Mouse (Mus musculus) bone marrow macrophage, adult 2 months (primary cell): ENCODE measurements around the gene Ugt1a1. TPM values are rescaled to one million over a fixed set of nuclear protein-coding genes. Genes with fewer than 3 reads are reported as not detected.
"Not testable (repeated sequence)": the region's sequence is repeated elsewhere in the genome, so short reads cannot be mapped to it uniquely, and the experiment has no call there.

Experiments
- H3K27ac ChIP-seq: 2 replicates; pipeline ENCODE4 v1.5.1; 2012; ENCODE audit warnings: low read depth, low read length; ENCODE audit not compliant: insufficient read depth
- H3K4me1 ChIP-seq: 2 replicates; pipeline ENCODE4 v1.6.1; 2012; ENCODE audit warnings: low read length; ENCODE audit not compliant: control insufficient read depth, insufficient read depth
- H3K4me3 ChIP-seq: 2 replicates; pipeline ENCODE4 v1.5.1; 2012; ENCODE audit warnings: mild to moderate bottlenecking, low read length, moderate library complexity; ENCODE audit not compliant: insufficient read depth
- CTCF ChIP-seq: IDR thresholded peaks from 2 replicates; pipeline ENCODE4 v1.5.1; 2012; ENCODE audit warnings: low read depth, mild to moderate bottlenecking, low read length, moderate library complexity
- POLR2A ChIP-seq: IDR thresholded peaks from 2 replicates; pipeline ENCODE4 v1.6.1; 2012; ENCODE audit warnings: mild to moderate bottlenecking, low read depth, low read length, borderline replicate concordance
- polyA plus RNA-seq: library from polyadenylated mRNA; stranded (reverse); fragments of >200 nt; gene quantifications from 2 replicates; pipeline ENCODE4 v1.2.4, GENCODE M21; 2012; ENCODE audit not compliant: missing spikeins, insufficient read depth, insufficient read length

The Ugt1a1 gene
- polyA plus RNA-seq, 1 experiment: 12.7 TPM

DNA sequence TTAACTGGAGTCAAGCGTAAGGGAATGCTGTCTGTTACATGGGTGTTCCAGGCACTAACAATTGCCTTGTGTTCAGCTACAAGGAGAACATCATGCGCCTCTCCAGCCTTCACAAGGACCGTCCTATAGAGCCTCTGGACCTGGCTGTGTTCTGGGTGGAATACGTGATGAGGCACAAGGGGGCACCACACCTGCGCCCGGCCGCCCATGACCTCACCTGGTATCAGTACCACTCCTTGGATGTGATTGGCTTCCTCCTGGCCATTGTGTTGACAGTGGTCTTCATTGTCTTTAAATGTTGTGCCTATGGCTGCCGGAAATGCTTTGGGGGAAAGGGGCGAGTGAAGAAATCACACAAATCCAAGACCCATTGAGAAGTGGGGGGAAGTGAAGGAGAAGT, 6.3 kb downstream of the Ugt1a1 start:
- no peak overlapping the region for H3K27ac ChIP-seq
- no peaks in the 10 kb centered on the region for H3K4me1 ChIP-seq
- H3K4me3 ChIP-seq: no peak overlapping the region
- no peak for TF ChIP-seq POLR2A
- no peak for TF ChIP-seq CTCF

DNA sequence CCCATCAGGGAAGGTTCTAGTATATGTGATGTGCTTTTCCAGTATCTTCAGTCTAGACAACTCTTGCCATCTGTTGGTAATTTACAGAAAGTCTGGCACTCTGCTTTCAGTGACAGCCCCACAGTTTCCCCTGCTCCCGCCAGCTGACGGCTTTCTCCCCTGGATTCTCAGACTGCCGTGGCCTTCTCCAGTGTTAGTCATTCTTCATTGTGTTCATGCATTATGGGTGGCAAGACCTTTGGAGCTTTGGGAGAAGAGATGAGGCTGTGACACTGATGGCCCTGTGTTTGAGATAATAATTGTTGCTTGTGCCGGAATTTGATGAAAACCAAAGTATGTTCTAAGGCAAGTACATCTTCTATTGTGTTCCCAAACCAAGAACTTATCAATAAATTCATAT, 6.8 kb downstream of the Ugt1a1 start:
- Histone ChIP-seq H3K27ac (no peak overlapping the region), H3K4me1 (no peaks in the 10 kb centered on the region), H3K4me3 (no peak overlapping the region)
- TF ChIP-seq POLR2A: no peak
- no peak for TF ChIP-seq CTCF

DNA sequence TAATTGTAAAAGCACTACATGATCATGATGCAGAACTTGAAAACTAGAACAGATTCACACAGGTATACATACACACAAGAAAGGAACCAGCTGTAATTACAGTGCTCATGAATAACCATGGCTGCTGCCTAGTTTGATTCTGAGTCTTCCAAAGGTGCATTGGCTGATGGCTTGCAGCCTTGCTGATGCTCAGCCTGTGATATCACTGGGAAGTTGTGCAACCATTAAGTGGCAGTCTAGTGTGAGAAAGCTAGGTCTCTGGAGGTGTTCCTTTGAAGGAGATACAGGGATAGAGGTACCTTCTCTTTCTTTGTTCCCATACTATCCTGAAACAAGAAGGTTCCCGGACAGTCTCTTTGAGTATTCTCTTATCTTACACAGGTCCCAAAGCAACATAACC, 7.3 kb downstream of the Ugt1a1 start:
- no peak overlapping the region for H3K27ac ChIP-seq
- H3K4me1 ChIP-seq: no peaks in the 10 kb centered on the region
- TF ChIP-seq CTCF (no peak), POLR2A (no peak)
- H3K4me3 ChIP-seq: no peak overlapping the region

- TF ChIP-seq POLR2A: no peak
- no peak for TF ChIP-seq CTCF
- H3K4me1 ChIP-seq: no peaks in the 10 kb centered on the region
- no peak overlapping the region for H3K27ac ChIP-seq
- H3K4me3 ChIP-seq: no peak overlapping the region
Measured at GRCm38 (mm10) chr1:88220336-88220735, 8.6 kb downstream of the Ugt1a1 start.

- H3K4me3 ChIP-seq: no peak overlapping the region
- peaks cover 6% of the 10 kb centered on the region for H3K4me1 ChIP-seq
- no peak overlapping the region for H3K27ac ChIP-seq
- TF ChIP-seq POLR2A (no peak), CTCF (no peak)
Measured at GRCm38 (mm10) chr1:88222216-88222615, 10.5 kb downstream of the Ugt1a1 start.

- H3K4me3 ChIP-seq, H3K27ac ChIP-seq: not testable (repeated sequence)
- peaks cover 10% of the 10 kb centered on the region for H3K4me1 ChIP-seq
Measured at GRCm38 (mm10) chr1:88223011-88223515, 11.3 kb downstream of the Ugt1a1 start.

GRCm38 (mm10) chr1:88223591-88223990, 11.8 kb downstream of the Ugt1a1 start:
- H3K4me3 ChIP-seq: no peak overlapping the region
- H3K4me1 ChIP-seq: peaks cover 10% of the 10 kb centered on the region
- TF ChIP-seq POLR2A (no peak), CTCF (no peak)
- no peak overlapping the region for H3K27ac ChIP-seq

DNA sequence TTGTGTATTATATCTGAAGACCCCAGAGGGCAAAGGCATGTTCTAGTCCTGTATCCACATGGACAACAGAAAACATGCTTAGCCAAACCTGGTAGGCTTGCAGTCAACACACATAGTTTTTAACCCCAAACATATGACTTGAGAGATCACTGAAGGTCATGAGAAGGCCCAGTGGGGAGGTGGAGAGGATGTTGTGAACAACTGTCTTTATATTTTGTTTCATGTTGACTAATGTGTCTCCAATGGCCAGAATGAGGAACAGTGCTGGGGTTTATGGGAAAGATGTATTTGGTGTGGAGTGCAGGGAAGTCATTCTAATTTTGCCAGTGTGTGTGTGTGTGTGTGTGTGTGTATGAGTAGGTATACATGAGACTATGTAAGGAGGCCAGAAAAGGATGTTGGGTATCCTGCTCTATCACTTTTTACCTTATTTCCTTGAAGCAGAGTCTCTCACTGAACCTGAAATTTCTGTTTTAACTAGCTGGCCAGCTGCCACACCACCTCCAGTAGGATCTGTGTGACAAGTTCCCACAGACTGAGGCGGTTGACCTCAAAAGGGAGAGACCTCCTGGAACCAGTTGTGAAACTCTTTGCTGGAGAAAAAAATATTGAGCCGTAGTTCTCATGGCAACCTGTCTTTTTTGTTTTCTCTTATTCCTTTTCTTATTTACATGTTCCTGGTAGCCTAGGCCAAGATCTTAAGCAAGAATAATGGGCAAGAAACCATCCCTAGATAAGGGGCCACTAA, 12.4 kb downstream of the Ugt1a1 start:
- H3K27ac ChIP-seq: no peak overlapping the region
- H3K4me3 ChIP-seq: no peak overlapping the region
- no peak for TF ChIP-seq POLR2A
- no peak for TF ChIP-seq CTCF
- peaks cover 10% of the 10 kb centered on the region for H3K4me1 ChIP-seq

DNA sequence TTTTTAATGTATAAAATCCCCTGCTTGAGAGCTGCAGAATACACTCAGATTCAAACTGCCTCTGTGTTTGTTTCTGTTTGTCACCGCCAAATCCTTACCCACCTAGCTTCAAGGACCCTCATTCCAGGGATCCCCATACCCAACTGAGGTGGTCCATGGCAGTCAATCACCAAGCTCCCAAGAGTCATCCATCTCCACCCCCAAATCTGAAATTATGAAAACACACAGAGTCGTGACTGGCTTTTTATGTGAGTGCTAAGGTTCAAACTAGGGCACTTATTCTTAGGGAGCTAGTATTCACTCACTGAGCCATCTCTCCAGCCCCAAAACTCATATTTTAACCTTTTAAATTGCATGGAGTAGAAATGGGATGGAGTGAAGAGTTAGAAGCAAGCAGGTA, 13.5 kb downstream of the Ugt1a1 start:
- H3K4me1 ChIP-seq: peaks cover 10% of the 10 kb centered on the region
- not testable (repeated sequence) for H3K4me3 ChIP-seq, H3K27ac ChIP-seq

GRCm38 (mm10) chr1:88225741-88226140, 14.0 kb downstream of the Ugt1a1 start:
- peaks cover 10% of the 10 kb centered on the region for H3K4me1 ChIP-seq

More at GRCm38 (mm10) chr1:88225741-88226140, 14.0 kb downstream of the Ugt1a1 start:
- Histone ChIP-seq H3K27ac (no peak overlapping the region), H3K4me3 (no peak overlapping the region)
- TF ChIP-seq POLR2A (no peak), CTCF (no peak)
